Mouse (Mus musculus) MEL (cell line): ENCODE measurements around the gene Hpn. TPM values are rescaled to one million over a fixed set of nuclear protein-coding genes. Genes with fewer than 3 reads are reported as not detected.

ENCODE experiments used
- DNase-seq: peaks from one replicate; pipeline ENCODE4 v3.0.0; 2011; ENCODE audit warnings: low read depth, low spot score
- H3K27ac ChIP-seq: 2 replicates; pipeline ENCODE4 v1.5.1; 2012; ENCODE audit warnings: low read depth, mild to moderate bottlenecking, control low read depth, low read length, moderate library complexity; ENCODE audit not compliant: control insufficient read depth
- H3K27me3 ChIP-seq, 2 experiments: fragments of 150-350 bp in 1 of 2; sonication (generic) in 1 of 2; 2 replicates each; pipeline ENCODE4 v1.6.1; 2012; ENCODE audit warnings: low read length in 2 of 2, mild to moderate bottlenecking in 2 of 2, improper control_type of control experiment in 1 of 2, moderate library complexity in 1 of 2; ENCODE audit not compliant: insufficient read depth in 2 of 2, control insufficient read depth in 1 of 2
- H3K36me3 ChIP-seq, 2 experiments: 2 replicates each; pipeline ENCODE4 v1.6.1; 2012 to 2014; ENCODE audit warnings: low read length in 2 of 2, improper control_type of control experiment in 1 of 2, inconsistent platforms in 1 of 2, mild to moderate bottlenecking in 1 of 2; ENCODE audit not compliant: insufficient read depth in 2 of 2, control insufficient read depth in 1 of 2
- H3K4me1 ChIP-seq, 2 experiments: fragments of 150-350 bp in 1 of 2; sonication (generic) in 1 of 2; 2 replicates each; pipeline ENCODE4 v1.6.1; 2012; ENCODE audit warnings: low read length in 2 of 2, improper control_type of control experiment in 1 of 2, mild to moderate bottlenecking in 1 of 2; ENCODE audit not compliant: insufficient read depth in 2 of 2, control insufficient read depth in 1 of 2
- H3K4me3 ChIP-seq, 2 experiments: fragments of 150-350 bp in 1 of 2; sonication (generic) in 1 of 2; 2 replicates each; pipeline ENCODE4 v1.5.1; 2012; ENCODE audit warnings: low read depth in 2 of 2, low read length in 2 of 2, mild to moderate bottlenecking in 2 of 2, moderate library complexity in 2 of 2, control low read depth in 1 of 2, improper control_type of control experiment in 1 of 2; ENCODE audit not compliant: control insufficient read depth in 1 of 2, insufficient read depth in 1 of 2
- H3K79me2 ChIP-seq: 2 replicates; pipeline ENCODE4 v1.6.1; 2012; ENCODE audit warnings: mild to moderate bottlenecking, low read length, moderate library complexity; ENCODE audit not compliant: control insufficient read depth, poor library complexity, insufficient read depth
- H3K9ac ChIP-seq: 2 replicates; pipeline ENCODE4 v1.6.1; 2012; ENCODE audit warnings: low read depth, mild to moderate bottlenecking, control low read depth, low read length, moderate library complexity; ENCODE audit not compliant: control insufficient read depth, poor library complexity, severe bottlenecking
- H3K9me3 ChIP-seq: fragments of 150-350 bp; sonication (generic); replicated peaks from 2 replicates; pipeline ENCODE4 v1.6.1; 2012; ENCODE audit warnings: mild to moderate bottlenecking, low read length, improper control_type of control experiment, moderate library complexity; ENCODE audit not compliant: insufficient read depth
- BHLHE40 ChIP-seq: IDR thresholded peaks from 2 replicates; pipeline ENCODE4 v1.6.1; 2012; ENCODE audit warnings: low read depth, mild to moderate bottlenecking, inconsistent platforms, low read length, improper control_type of control experiment, borderline replicate concordance
- CHD1 ChIP-seq: IDR thresholded peaks from 2 replicates; pipeline ENCODE4 v1.6.1; 2012; ENCODE audit warnings: low read depth, mild to moderate bottlenecking, inconsistent platforms, low read length, improper control_type of control experiment
- CHD2 ChIP-seq: IDR thresholded peaks from 2 replicates; pipeline ENCODE4 v1.6.1; 2011; ENCODE audit warnings: low read length, improper control_type of control experiment
- E2F4 ChIP-seq: IDR thresholded peaks from 2 replicates; pipeline ENCODE4 v1.6.1; 2011; ENCODE audit warnings: low read depth, low read length, improper control_type of control experiment, borderline replicate concordance
- EP300 ChIP-seq, 2 experiments: IDR thresholded peaks; 2 replicates each; pipeline ENCODE4 v1.6.1; 2011; ENCODE audit warnings: improper control_type of control experiment in 2 of 2, low read length in 2 of 2, low read depth in 1 of 2, mild to moderate bottlenecking in 1 of 2
- HCFC1 ChIP-seq: IDR thresholded peaks from 2 replicates; pipeline ENCODE4 v1.6.1; 2012; ENCODE audit warnings: low read depth, mild to moderate bottlenecking, inconsistent platforms, low read length, improper control_type of control experiment, moderate library complexity
- JUND ChIP-seq: IDR thresholded peaks from 2 replicates; pipeline ENCODE4 v1.6.1; 2011; ENCODE audit warnings: low read depth, mild to moderate bottlenecking, improper control_type of control experiment, low read length
- KAT2A ChIP-seq: conservative IDR thresholded peaks from 2 replicates; pipeline ENCODE4 v1.6.1; 2012; ENCODE audit warnings: low read depth, low read length, improper control_type of control experiment, inconsistent platforms
- MAFK ChIP-seq: IDR thresholded peaks from 2 replicates; pipeline ENCODE4 v1.6.1; 2011; ENCODE audit warnings: low read depth, mild to moderate bottlenecking, low read length, improper control_type of control experiment, borderline replicate concordance
- MAX ChIP-seq: IDR thresholded peaks from 2 replicates; pipeline ENCODE4 v1.6.1; 2011; ENCODE audit warnings: low read length, improper control_type of control experiment
- MEF2A ChIP-seq: IDR thresholded peaks from 2 replicates; pipeline ENCODE4 v1.6.1; 2014; ENCODE audit warnings: low read depth, mild to moderate bottlenecking, inconsistent platforms, low read length, improper control_type of control experiment; ENCODE audit not compliant: poor library complexity, insufficient replicate concordance, severe bottlenecking; ENCODE audit errors: extremely low read depth
- MYB ChIP-seq: IDR thresholded peaks from 2 replicates; pipeline ENCODE4 v1.6.1; 2011; ENCODE audit warnings: mild to moderate bottlenecking, low read depth, low read length, improper control_type of control experiment
- NELFE ChIP-seq: IDR thresholded peaks from 2 replicates; pipeline ENCODE4 v1.6.1; 2011; ENCODE audit warnings: low read depth, low read length, improper control_type of control experiment
- POLR2AphosphoS5 ChIP-seq: IDR thresholded peaks from 2 replicates; pipeline ENCODE4 v1.6.1; 2012; ENCODE audit warnings: low read depth, borderline replicate concordance, mild to moderate bottlenecking, inconsistent platforms, low read length, moderate library complexity, mixed read lengths
- RAD21 ChIP-seq: IDR thresholded peaks from 2 replicates; pipeline ENCODE4 v1.6.1; 2011; ENCODE audit warnings: mild to moderate bottlenecking, low read depth, low read length, improper control_type of control experiment
- RCOR1 ChIP-seq: IDR thresholded peaks from 2 replicates; pipeline ENCODE4 v1.6.1; 2012; ENCODE audit warnings: low read depth, mild to moderate bottlenecking, inconsistent platforms, low read length, improper control_type of control experiment
- SIN3A ChIP-seq: IDR thresholded peaks from 2 replicates; pipeline ENCODE4 v1.6.1; 2012; ENCODE audit warnings: low read length, improper control_type of control experiment, inconsistent platforms
- TAL1 ChIP-seq: IDR thresholded peaks from 2 replicates; pipeline ENCODE4 v1.6.1; 2012; ENCODE audit warnings: mild to moderate bottlenecking, inconsistent platforms, low read length, moderate library complexity, mixed read lengths
- TCF12 ChIP-seq: IDR thresholded peaks from 2 replicates; pipeline ENCODE4 v1.6.1; 2014; ENCODE audit warnings: low read depth, mild to moderate bottlenecking, inconsistent platforms, low read length, improper control_type of control experiment, moderate library complexity
- USF1 ChIP-seq: IDR thresholded peaks from 2 replicates; pipeline ENCODE4 v1.6.1; 2014; ENCODE audit warnings: low read depth, mild to moderate bottlenecking, inconsistent platforms, low read length, improper control_type of control experiment, moderate library complexity
- USF2 ChIP-seq, 2 experiments: IDR thresholded peaks; 2 replicates each; pipeline ENCODE4 v1.6.1; 2011 to 2012; ENCODE audit warnings: improper control_type of control experiment in 2 of 2, low read length in 2 of 2, borderline replicate concordance in 1 of 2, inconsistent platforms in 1 of 2, low read depth in 1 of 2, mild to moderate bottlenecking in 1 of 2; ENCODE audit not compliant: insufficient read depth in 1 of 2
- ZMIZ1 ChIP-seq: IDR thresholded peaks from 2 replicates; pipeline ENCODE4 v1.6.1; 2012; ENCODE audit warnings: low read depth, mild to moderate bottlenecking, inconsistent platforms, low read length, improper control_type of control experiment, moderate library complexity
- ZNF384 ChIP-seq: IDR thresholded peaks from 2 replicates; pipeline ENCODE4 v1.6.1; 2012; ENCODE audit warnings: low read depth, mild to moderate bottlenecking, inconsistent platforms, low read length, improper control_type of control experiment
- polyA plus RNA-seq, 2 experiments: library from polyadenylated mRNA; stranded (reverse) in 1 of 2; unstranded in 1 of 2; fragments of >175 nt in 1 of 2; fragments of >200 nt in 1 of 2; gene quantifications; 2 replicates each; pipeline versions ENCODE4 v1.2.1 to v1.2.4; 2012; ENCODE audit warnings: low replicate concordance in 2 of 2, low read depth in 1 of 2; ENCODE audit not compliant: insufficient read length in 2 of 2, insufficient read depth in 1 of 2, missing spikeins in 1 of 2
- total RNA-seq: library from RNA; depleted of rRNA; stranded (reverse); fragments of 300-350 nt; gene quantifications from 2 replicates; pipeline ENCODE4 v1.2.3, GENCODE M21; 2012

Hpn gene
- total and polyA plus RNA-seq, 3 experiments, result 1.1 to 1.6 TPM; not detected in 1

DNA sequence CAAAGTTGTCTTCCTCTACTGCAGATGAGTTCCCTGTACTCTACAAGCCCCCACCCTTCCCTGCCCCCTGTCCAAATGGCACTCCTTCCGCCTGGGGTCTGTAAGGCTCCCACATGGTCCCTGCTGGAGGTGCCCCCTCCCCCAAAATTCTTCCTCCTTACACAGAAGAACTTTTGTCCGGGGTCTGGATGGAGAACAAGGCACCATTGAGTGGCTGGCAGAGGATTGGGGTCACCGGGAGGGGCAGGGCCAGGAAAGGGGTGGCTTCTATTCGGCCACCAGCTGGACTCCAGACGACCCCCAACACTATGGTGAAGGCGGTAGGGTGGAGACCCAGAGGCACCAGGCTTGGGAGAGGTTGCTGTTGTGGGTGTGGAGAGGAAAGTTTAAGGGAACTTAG is 37.6 kb downstream of the Hpn start:
- H3K4me3 ChIP-seq, result no peak overlapping the region
- H3K4me1 ChIP-seq, result no peaks in the 10 kb centered on the region
- no peak overlapping the region for H3K27ac ChIP-seq
- TF ChIP-seq MEF2A (no peak), JUND (no peak), SIN3A (no peak), EP300 (IDR thresholded peaks at IDR 0.05; ENCODE audit: low read depth in 1 of 2, low read length in 2 of 2) (no peak), MAFK (no peak), HCFC1 (no peak), POLR2AphosphoS5 (no peak), E2F4 (no peak), CHD1 (no peak), CHD2 (no peak), USF2 (IDR thresholded peaks at IDR 0.05; ENCODE audit: borderline replicate concordance in 1 of 2, insufficient read depth in 1 of 2, low read depth in 1 of 2, low read length in 2 of 2) (no peak), TAL1 (no peak), NELFE (no peak)
- H3K27me3 ChIP-seq, result peaks cover 3 to 7% of the 10 kb centered on the region in 2 experiments; a peak in 3 of 4 replicates
- H3K9me3 ChIP-seq, result no peaks in the 10 kb centered on the region
- H3K36me3 ChIP-seq, result no peaks in the 10 kb centered on the region
- no peaks in the 10 kb centered on the region for H3K79me2 ChIP-seq
- H3K9ac ChIP-seq, result no peak overlapping the region
- DNase-seq, result no peak

DNA sequence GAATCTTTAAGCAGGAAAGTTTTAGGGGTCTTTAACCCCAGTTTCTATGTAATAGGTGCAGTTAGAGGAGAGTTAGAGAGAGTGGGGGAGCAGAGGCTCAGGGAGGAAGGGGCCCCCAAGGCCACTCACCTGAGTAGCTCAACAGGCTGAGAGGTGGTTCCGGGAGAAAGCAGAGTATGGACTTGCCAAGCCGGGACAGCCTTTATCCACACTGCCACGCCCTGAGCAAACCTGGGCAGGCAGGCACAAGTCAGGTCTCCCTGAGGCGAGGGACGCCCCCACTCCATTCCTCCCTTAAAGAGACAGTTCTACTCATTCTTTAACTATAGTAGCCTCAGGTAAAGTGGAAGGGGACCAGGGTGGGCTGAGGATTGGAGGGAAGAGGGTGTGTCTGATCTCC is 38.6 kb downstream of the Hpn start, which contains the start of gene Fxyd3:
Fxyd3 (minus strand) TSS at position 213 of the 400 bp plus-strand sequence.
- Histone ChIP-seq H3K9me3 (no peaks in the 10 kb centered on the region), H3K4me3 (no peak within 1 kb of the TSS), H3K27ac (no peak within 1 kb of the TSS), H3K36me3 (no peaks in the 10 kb centered on the region), H3K79me2 (no peaks in the 10 kb centered on the region), H3K4me1 (no peaks in the 10 kb centered on the region), H3K9ac (no peak within 1 kb of the TSS), H3K27me3 (peaks cover 0 to 3% of the 10 kb centered on the region in 2 experiments; a peak in 2 of 4 replicates)
- DNase-seq, result no peak
- TF ChIP-seq RCOR1 (no peak), RAD21 (no peak), EP300 (IDR thresholded peaks at IDR 0.05; ENCODE audit: low read depth in 1 of 2, low read length in 2 of 2) (no peak), KAT2A (no peak), MAX (no peak), ZMIZ1 (no peak), USF1 (no peak), MYB (no peak), BHLHE40 (no peak), POLR2AphosphoS5 (no peak), TCF12 (no peak), USF2 (IDR thresholded peaks at IDR 0.05; ENCODE audit: borderline replicate concordance in 1 of 2, insufficient read depth in 1 of 2, low read depth in 1 of 2, low read length in 2 of 2) (no peak), ZNF384 (no peak)
